Mouse (Mus musculus): ENCODE results near the gene Camta2. TPM values are rescaled to one million over a fixed set of nuclear protein-coding genes. Genes with fewer than 3 reads are reported as not detected.

Gene Camta2
- polyA plus RNA-seq, 1 experiment from 2014 or later = 29.0 TPM

- no peak overlapping the region for H3K9ac ChIP-seq (replicated peaks; ENCODE audit: low read depth, low read length)
- H3K27me3 ChIP-seq (ENCODE audit: control insufficient read depth, insufficient read depth, low read length) = no peaks in the 10 kb centered on the region
- no peak for ATAC-seq (ENCODE audit: low read depth)
- WGBS = 86% methylated on average over 5 of the region's 5 CpGs
- H3K4me3 ChIP-seq (ENCODE audit: low read depth, low read length) = no peak overlapping the region
- H3K27ac ChIP-seq (ENCODE audit: low read depth, low read length) = no peak overlapping the region
- H3K36me3 ChIP-seq (ENCODE audit: control insufficient read depth, insufficient read depth, low read length) = peaks cover 24% of the 10 kb centered on the region
- H3K4me1 ChIP-seq (ENCODE audit: control insufficient read depth, insufficient read depth, low read length) = no peaks in the 10 kb centered on the region
- H3K4me2 ChIP-seq (ENCODE audit: low read depth, low read length) = no peak overlapping the region
- no peaks in the 10 kb centered on the region for H3K9me3 ChIP-seq (ENCODE audit: control insufficient read depth, low read length)
These were observed 30.6 kb upstream of the Camta2 start for GRCm38 (mm10) chr11:70718481-70718880.

- no peak overlapping the region for H3K4me2 ChIP-seq (ENCODE audit: low read depth, low read length)
- no peak overlapping the region for H3K27ac ChIP-seq (ENCODE audit: low read depth, low read length)
- WGBS = 93% methylated on average over 6 of the region's 6 CpGs
- H3K4me1 ChIP-seq (ENCODE audit: control insufficient read depth, insufficient read depth, low read length) = no peaks in the 10 kb centered on the region
- no peaks in the 10 kb centered on the region for H3K9me3 ChIP-seq (ENCODE audit: control insufficient read depth, low read length)
- H3K4me3 ChIP-seq (ENCODE audit: low read depth, low read length) = no peak overlapping the region
- H3K9ac ChIP-seq (replicated peaks; ENCODE audit: low read depth, low read length) = no peak overlapping the region
- no peaks in the 10 kb centered on the region for H3K27me3 ChIP-seq (ENCODE audit: control insufficient read depth, insufficient read depth, low read length)
- ATAC-seq (ENCODE audit: low read depth) = no peak
- H3K36me3 ChIP-seq (ENCODE audit: control insufficient read depth, insufficient read depth, low read length) = peaks cover 25% of the 10 kb centered on the region
These were observed 27.9 kb upstream of the Camta2 start for GRCm38 (mm10) chr11:70715832-70716231.

GRCm38 (mm10) chr11:70713222-70713621 lies 25.3 kb upstream of the Camta2 start:
- H3K9me3 ChIP-seq (ENCODE audit: control insufficient read depth, low read length) = no peaks in the 10 kb centered on the region
- no peaks in the 10 kb centered on the region for H3K4me1 ChIP-seq (ENCODE audit: control insufficient read depth, insufficient read depth, low read length)
- H3K9ac ChIP-seq (replicated peaks; ENCODE audit: low read depth, low read length) = no peak overlapping the region
- no peak overlapping the region for H3K27ac ChIP-seq (ENCODE audit: low read depth, low read length)
- H3K4me2 ChIP-seq (ENCODE audit: low read depth, low read length) = no peak overlapping the region
- ATAC-seq (ENCODE audit: low read depth) = no peak
- H3K27me3 ChIP-seq (ENCODE audit: control insufficient read depth, insufficient read depth, low read length) = no peaks in the 10 kb centered on the region
- no peak overlapping the region for H3K4me3 ChIP-seq (ENCODE audit: low read depth, low read length)
- H3K36me3 ChIP-seq (ENCODE audit: control insufficient read depth, insufficient read depth, low read length) = peaks cover 35% of the 10 kb centered on the region
- WGBS = 90% methylated on average over 6 of the region's 6 CpGs

GRCm38 (mm10) chr11:70711026-70711425 lies 23.1 kb upstream of the Camta2 start:
- peaks cover 46% of the 10 kb centered on the region for H3K36me3 ChIP-seq (ENCODE audit: control insufficient read depth, insufficient read depth, low read length)
- no peaks in the 10 kb centered on the region for H3K27me3 ChIP-seq (ENCODE audit: control insufficient read depth, insufficient read depth, low read length)
- no peak overlapping the region for H3K27ac ChIP-seq (ENCODE audit: low read depth, low read length)
- 93% methylated on average over 10 of the region's 10 CpGs for WGBS
- H3K9me3 ChIP-seq (ENCODE audit: control insufficient read depth, low read length) = no peaks in the 10 kb centered on the region
- H3K4me1 ChIP-seq (ENCODE audit: control insufficient read depth, insufficient read depth, low read length) = no peaks in the 10 kb centered on the region
- ATAC-seq (ENCODE audit: low read depth) = no peak
- H3K9ac ChIP-seq (replicated peaks; ENCODE audit: low read depth, low read length) = no peak overlapping the region
- no peak overlapping the region for H3K4me3 ChIP-seq (ENCODE audit: low read depth, low read length)
- no peak overlapping the region for H3K4me2 ChIP-seq (ENCODE audit: low read depth, low read length)

- Histone ChIP-seq H3K4me2 (ENCODE audit: low read depth, low read length) (no peak overlapping the region), H3K27ac (ENCODE audit: low read depth, low read length) (no peak overlapping the region), H3K9ac (replicated peaks; ENCODE audit: low read depth, low read length) (no peak overlapping the region), H3K9me3 (ENCODE audit: control insufficient read depth, low read length) (no peaks in the 10 kb centered on the region), H3K36me3 (ENCODE audit: control insufficient read depth, insufficient read depth, low read length) (peaks cover 55% of the 10 kb centered on the region), H3K27me3 (ENCODE audit: control insufficient read depth, insufficient read depth, low read length) (no peaks in the 10 kb centered on the region), H3K4me1 (ENCODE audit: control insufficient read depth, insufficient read depth, low read length) (peaks cover 7% of the 10 kb centered on the region), H3K4me3 (ENCODE audit: low read depth, low read length) (no peak overlapping the region)
- 98% methylated on average over 3 of the region's 3 CpGs for WGBS
- no peak for ATAC-seq (ENCODE audit: low read depth)
These were observed 18.2 kb upstream of the Camta2 start for GRCm38 (mm10) chr11:70706127-70706526.

GRCm38 (mm10) chr11:70702781-70703180 lies 14.9 kb upstream of the Camta2 start:
- Histone ChIP-seq H3K4me3 (ENCODE audit: low read depth, low read length) (no peak overlapping the region), H3K27ac (ENCODE audit: low read depth, low read length) (no peak overlapping the region), H3K27me3 (ENCODE audit: control insufficient read depth, insufficient read depth, low read length) (0 out of 2 replicates have a peak, but pooled peaks cover 2% of the 10 kb centered on the region), H3K4me1 (ENCODE audit: control insufficient read depth, insufficient read depth, low read length) (peaks cover 10% of the 10 kb centered on the region), H3K9ac (replicated peaks; ENCODE audit: low read depth, low read length) (0 out of 2 replicates have a peak overlapping the region, but pooled peaks have one; percentile 7), H3K4me2 (ENCODE audit: low read depth, low read length) (no peak overlapping the region), H3K9me3 (ENCODE audit: control insufficient read depth, low read length) (no peaks in the 10 kb centered on the region), H3K36me3 (ENCODE audit: control insufficient read depth, insufficient read depth, low read length) (peaks cover 28% of the 10 kb centered on the region)
- WGBS = 89% methylated on average over 6 of the region's 6 CpGs
- no peak for ATAC-seq (ENCODE audit: low read depth)

- 87% methylated on average over 6 of the region's 6 CpGs for WGBS
These were observed 14.3 kb upstream of the Camta2 start for GRCm38 (mm10) chr11:70701984-70702733.

GRCm38 (mm10) chr11:70701221-70701955 lies 13.5 kb upstream of the Camta2 start:
- Histone ChIP-seq H3K4me2 (ENCODE audit: low read depth, low read length) (peak overlapping the region; percentile 69), H3K4me3 (ENCODE audit: low read depth, low read length) (peak overlapping the region; percentile 94), H3K36me3 (ENCODE audit: control insufficient read depth, insufficient read depth, low read length) (peaks cover 20% of the 10 kb centered on the region), H3K9me3 (ENCODE audit: control insufficient read depth, low read length) (no peaks in the 10 kb centered on the region), H3K27me3 (ENCODE audit: control insufficient read depth, insufficient read depth, low read length) (0 out of 2 replicates have a peak, but pooled peaks cover 2% of the 10 kb centered on the region), H3K9ac (replicated peaks; ENCODE audit: low read depth, low read length) (peak overlapping the region; percentile 72), H3K4me1 (ENCODE audit: control insufficient read depth, insufficient read depth, low read length) (peaks cover 10% of the 10 kb centered on the region), H3K27ac (ENCODE audit: low read depth, low read length) (no peak overlapping the region)
- ATAC-seq (ENCODE audit: low read depth) = no peak
- 8% methylated on average over 10 of the region's 10 CpGs for WGBS

More at GRCm38 (mm10) chr11:70701984-70702733, 14.3 kb upstream of the Camta2 start:
- Histone ChIP-seq H3K36me3 (ENCODE audit: control insufficient read depth, insufficient read depth, low read length) (peaks cover 28% of the 10 kb centered on the region), H3K27ac (ENCODE audit: low read depth, low read length) (no peak overlapping the region), H3K27me3 (ENCODE audit: control insufficient read depth, insufficient read depth, low read length) (0 out of 2 replicates have a peak, but pooled peaks cover 2% of the 10 kb centered on the region), H3K4me2 (ENCODE audit: low read depth, low read length) (peak overlapping the region; percentile 69; the same call in 1 of the 2 replicates), H3K9me3 (ENCODE audit: control insufficient read depth, low read length) (no peaks in the 10 kb centered on the region), H3K9ac (replicated peaks; ENCODE audit: low read depth, low read length) (no peak overlapping the region), H3K4me1 (ENCODE audit: control insufficient read depth, insufficient read depth, low read length) (peaks cover 10% of the 10 kb centered on the region), H3K4me3 (ENCODE audit: low read depth, low read length) (no peak overlapping the region; the same call in 1 of the 2 replicates)
- ATAC-seq (ENCODE audit: low read depth) = no peak

GRCm38 (mm10) chr11:70700613-70701012 lies 12.7 kb upstream of the Camta2 start:
- Histone ChIP-seq H3K4me2 (ENCODE audit: low read depth, low read length) (peak overlapping the region; percentile 69), H3K27ac (ENCODE audit: low read depth, low read length) (peak overlapping the region; percentile 86; the same call in 1 of the 2 replicates), H3K27me3 (ENCODE audit: control insufficient read depth, insufficient read depth, low read length) (0 out of 2 replicates have a peak, but pooled peaks cover 2% of the 10 kb centered on the region), H3K36me3 (ENCODE audit: control insufficient read depth, insufficient read depth, low read length) (peaks cover 13% of the 10 kb centered on the region; the same call in 1 of the 2 replicates), H3K9me3 (ENCODE audit: control insufficient read depth, low read length) (no peaks in the 10 kb centered on the region), H3K9ac (replicated peaks; ENCODE audit: low read depth, low read length) (peak overlapping the region; percentile 72), H3K4me3 (ENCODE audit: low read depth, low read length) (peak overlapping the region; percentile 94), H3K4me1 (ENCODE audit: control insufficient read depth, insufficient read depth, low read length) (peaks cover 10% of the 10 kb centered on the region)
- WGBS = under 1% methylated on average over 33 of the region's 34 CpGs
- ATAC-seq (ENCODE audit: low read depth) = peak; percentile 52

Data from neural tube, embryonic 14.5 days (tissue).